Mouse (Mus musculus) thymus, adult 2 months (tissue): ENCODE measurements around the gene Plekha3. TPM values are rescaled to one million over a fixed set of nuclear protein-coding genes. Genes with fewer than 3 reads are reported as not detected.

Experiments used
- DNase-seq: peaks from one replicate; pipeline ENCODE4 v3.0.0; 2021
- H3K27ac ChIP-seq: fragments of 200-500 bp; 2 replicates; pipeline ENCODE4 v1.5.1; 2012; ENCODE audit warnings: low read length, control low read depth; ENCODE audit not compliant: control insufficient read depth, insufficient read depth
- H3K27me3 ChIP-seq: fragments of 200-500 bp; 2 replicates; pipeline ENCODE4 v1.6.1; 2012; ENCODE audit warnings: mild to moderate bottlenecking, low read length, moderate library complexity, mixed read lengths; ENCODE audit not compliant: control insufficient read depth, insufficient read depth
- H3K36me3 ChIP-seq: fragments of 200-500 bp; 2 replicates; pipeline ENCODE4 v1.6.1; 2012; ENCODE audit warnings: mild to moderate bottlenecking, low read length, moderate library complexity; ENCODE audit not compliant: control insufficient read depth, insufficient read depth
- H3K4me1 ChIP-seq: fragments of 200-500 bp; replicated peaks from 2 replicates; pipeline ENCODE4 v1.6.1; 2012; ENCODE audit warnings: low read length; ENCODE audit not compliant: control insufficient read depth, insufficient read depth
- H3K4me3 ChIP-seq: fragments of 200-500 bp; 2 replicates; pipeline ENCODE4 v1.5.1; 2012; ENCODE audit warnings: mild to moderate bottlenecking, low read length, control low read depth, moderate library complexity; ENCODE audit not compliant: control insufficient read depth, insufficient read depth
- CTCF ChIP-seq: fragments of 200-500 bp; IDR thresholded peaks from 2 replicates; pipeline ENCODE4 v1.5.1; 2012; ENCODE audit warnings: mild to moderate bottlenecking, control low read depth, low read length, moderate library complexity, borderline replicate concordance; ENCODE audit not compliant: control insufficient read depth, poor library complexity, insufficient read depth; ENCODE audit errors: extremely low read depth
- POLR2A ChIP-seq: fragments of 200-500 bp; IDR thresholded peaks from 2 replicates; pipeline ENCODE4 v1.6.1; 2012; ENCODE audit warnings: mild to moderate bottlenecking, low read length, control low read depth, moderate library complexity; ENCODE audit not compliant: control insufficient read depth, poor library complexity, insufficient read depth; ENCODE audit errors: extremely low read depth
- WGBS: fragments of 180-500 bp; shearing (Covaris S2); methylation state at CpG from one replicate; pipeline ENCODE4 v1.1.7; 2018; 5-methylcytosine and 5-hydroxymethylcytosine counted together
- polyA plus RNA-seq: library from polyadenylated mRNA; depleted of rRNA; stranded (reverse); fragments of >200 nt; gene quantifications from 2 replicates; pipeline ENCODE4 v1.2.3, GENCODE M21; 2012

The Plekha3 gene
- polyA plus RNA-seq, 1 experiment: 13.7 TPM

- Histone ChIP-seq H3K27ac (no peak overlapping the region), H3K4me1 (no peaks in the 10 kb centered on the region), H3K36me3 (no peaks in the 10 kb centered on the region), H3K27me3 (no peaks in the 10 kb centered on the region), H3K4me3 (no peak overlapping the region)
- WGBS: 73% methylated on average over 8 of the region's 8 CpGs
- no peak for TF ChIP-seq POLR2A
- no peak for TF ChIP-seq CTCF
- DNase-seq: no peak
Measured at GRCm38 (mm10) chr2:76659419-76659818, 15.7 kb upstream of the Plekha3 start.

- WGBS: 97% methylated on average over 7 of the region's 7 CpGs
Measured at GRCm38 (mm10) chr2:76665531-76665930, 9.6 kb upstream of the Plekha3 start.

GRCm38 (mm10) chr2:76667200-76667599, 7.9 kb upstream of the Plekha3 start:
- no peak overlapping the region for H3K4me3 ChIP-seq
- TF ChIP-seq CTCF (no peak), POLR2A (no peak)
- DNase-seq: no peak
- WGBS: 63% methylated on average over 5 of the region's 5 CpGs
- H3K36me3 ChIP-seq: no peaks in the 10 kb centered on the region; the same call in 1 of the 2 replicates
- no peak overlapping the region for H3K27ac ChIP-seq
- H3K4me1 ChIP-seq: no peaks in the 10 kb centered on the region
- H3K27me3 ChIP-seq: no peaks in the 10 kb centered on the region

More at GRCm38 (mm10) chr2:76665531-76665930, 9.6 kb upstream of the Plekha3 start:
- no peaks in the 10 kb centered on the region for H3K27me3 ChIP-seq
- no peaks in the 10 kb centered on the region for H3K4me1 ChIP-seq
- DNase-seq: no peak
- H3K27ac ChIP-seq: no peak overlapping the region
- no peak for TF ChIP-seq CTCF
- no peak for TF ChIP-seq POLR2A
- no peak overlapping the region for H3K4me3 ChIP-seq
- H3K36me3 ChIP-seq: no peaks in the 10 kb centered on the region; the same call in 1 of the 2 replicates

GRCm38 (mm10) chr2:76671641-76672040, 3.4 kb upstream of the Plekha3 start:
- Histone ChIP-seq H3K4me1 (peaks cover 14% of the 10 kb centered on the region), H3K36me3 (no peaks in the 10 kb centered on the region), H3K27ac (no peak overlapping the region), H3K27me3 (no peaks in the 10 kb centered on the region), H3K4me3 (no peak overlapping the region)
- no peak for TF ChIP-seq POLR2A
- no peak for TF ChIP-seq CTCF
- DNase-seq: no peak
- 89% methylated on average over 6 of the region's 6 CpGs for WGBS

GRCm38 (mm10) chr2:76672134-76672745, 2.8 kb upstream of the Plekha3 start:
- peaks cover 15% of the 10 kb centered on the region for H3K4me1 ChIP-seq
- no peak overlapping the region for H3K27ac ChIP-seq
- no peaks in the 10 kb centered on the region for H3K36me3 ChIP-seq
- no peak for DNase-seq
- 5% methylated on average over 9 of the region's 9 CpGs for WGBS
- H3K27me3 ChIP-seq: no peaks in the 10 kb centered on the region
- no peak for TF ChIP-seq CTCF
- no peak for TF ChIP-seq POLR2A
- H3K4me3 ChIP-seq: peak overlapping the region; percentile 20; the same call in 1 of the 2 replicates

- H3K27ac ChIP-seq: no peak within 1 kb of the TSS
- no peaks in the 10 kb centered on the region for H3K27me3 ChIP-seq
- H3K36me3 ChIP-seq: no peaks in the 10 kb centered on the region
- H3K4me1 ChIP-seq: peaks cover 15% of the 10 kb centered on the region
- peak; percentile 40; the same call in 1 of the 2 replicates for TF ChIP-seq POLR2A
- TF ChIP-seq CTCF: no peak
- DNase-seq: peak; percentile 86
- H3K4me3 ChIP-seq: peak within 1 kb of the TSS; percentile 20
- under 1% methylated on average over 17 of the region's 17 CpGs for WGBS
Measured at GRCm38 (mm10) chr2:76672966-76673392, 2.1 kb upstream of the Plekha3 start, which contains the start of gene Fkbp7. TSS of gene Fkbp7 (minus strand) at chr2:76673116.

- no peaks in the 10 kb centered on the region for H3K27me3 ChIP-seq
- DNase-seq: peak; percentile 80
- peaks cover 15% of the 10 kb centered on the region for H3K4me1 ChIP-seq
- no peak overlapping the region for H3K4me3 ChIP-seq
- TF ChIP-seq CTCF (no peak), POLR2A (no peak)
- 37% methylated on average over 7 of the region's 7 CpGs for WGBS
- H3K36me3 ChIP-seq: no peaks in the 10 kb centered on the region
- H3K27ac ChIP-seq: no peak overlapping the region
Measured at GRCm38 (mm10) chr2:76673472-76674081, 1.5 kb upstream of the Plekha3 start.
